Mouse (Mus musculus) olfactory bulb, adult 2 months (tissue): ENCODE measurements at regions not wholly inside any gene's neighbourhood (a gene's known extent, or its start where the extent isn't known, plus 50 kb on each side); places are given as distances from the start of the nearest gene placed in this dataset.

Experiments used
- CTCF ChIP-seq: fragments of 200-500 bp; IDR thresholded peaks from 2 replicates; pipeline ENCODE4 v1.5.1; 2012; ENCODE audit warnings: low read depth, mild to moderate bottlenecking, low read length, moderate library complexity; ENCODE audit not compliant: insufficient read depth
- POLR2A ChIP-seq: fragments of 200-500 bp; IDR thresholded peaks from 2 replicates; pipeline ENCODE4 v1.6.1; 2012; ENCODE audit warnings: mild to moderate bottlenecking, low read depth, low read length, moderate library complexity; ENCODE audit not compliant: insufficient read depth

DNA sequence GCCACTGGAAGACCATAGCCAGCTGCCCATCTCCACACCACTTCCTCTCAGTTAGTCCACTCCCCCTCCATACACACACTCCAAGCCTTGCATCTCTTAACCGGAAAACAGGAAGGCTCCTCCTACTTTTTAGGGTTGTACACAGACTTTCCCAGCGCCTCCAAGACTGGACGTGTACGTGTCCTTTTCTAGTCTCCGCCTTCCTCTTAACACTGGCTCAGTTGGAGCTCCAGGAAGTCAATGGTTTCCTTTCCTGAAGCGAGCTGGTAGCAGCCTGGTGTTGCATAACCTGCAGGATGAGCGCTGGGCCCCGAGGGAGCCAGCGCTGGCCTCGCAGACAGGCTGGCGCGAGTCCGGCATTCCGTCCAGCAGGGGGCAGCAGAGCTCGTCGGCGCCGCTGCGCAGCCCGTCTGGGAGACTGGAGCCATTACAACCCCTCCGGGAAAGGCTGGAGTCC lies 95.5 kb upstream of the Oxgr1 start:
- TF ChIP-seq CTCF (peak; percentile 96), POLR2A (no peak)
